Comparison of ENCODE assay signal across 8 mouse cellular contexts in genomic region chr4:81726761-81727723, GRCm38 (mm10).
DNase-seq lines count a peak whose midpoint lies in the region; ATAC-seq and TF ChIP-seq lines count a peak whose summit lies in the region.

No protein-coding gene starts in this region.

- TF ChIP-seq CTCF in gastrocnemius, adult 2 months (IDR thresholded peaks at IDR 0.05) = no peak

- no peak overlapping the region for H3K4me3 ChIP-seq in gastrocnemius, adult 2 months
- no peak overlapping the region for H3K4me3 ChIP-seq in limb, embryonic 10.5 days

- no peaks in the 10 kb centered on the region for H3K9me3 ChIP-seq in limb, embryonic 10.5 days (replicated peaks)

- ATAC-seq in cerebellum, adult (ENCODE audit: insufficient number of reproducible peaks, low FRiP score, low TSS enrichment) = peak; percentile 98
- ATAC-seq in CD4-positive, CD25-positive, alpha-beta regulatory T cell, adult 4 months = no peak

- intact Hi-C loops in gastrocnemius, adult 2 months (cut with DNase I) = no loop called here

- no peaks in the 10 kb centered on the region for H3K36me3 ChIP-seq in limb, embryonic 10.5 days

- no peak overlapping the region; the same call in 1 of the 2 replicates for H3K27ac ChIP-seq in gastrocnemius, adult 2 months
- H3K27ac ChIP-seq in limb, embryonic 10.5 days = peak overlapping the region; percentile 50; the same call in 1 of the 2 replicates

- peaks cover 3% of the 10 kb centered on the region; the same call in 1 of the 2 replicates for H3K4me1 ChIP-seq in limb, embryonic 10.5 days

- no peaks in the 10 kb centered on the region for H3K27me3 ChIP-seq in limb, embryonic 10.5 days (ENCODE audit: low read depth, poor library complexity, severe bottlenecking)

- peak; percentile 17 for DNase-seq in gastrocnemius, postnatal 10 days
- DNase-seq in gastrocnemius, adult 2 months = no peak
- DNase-seq in frontal cortex, postnatal 10 days (ENCODE audit: low spot score in 2 of 2) = peak; percentile 22 to 39
- no peak for DNase-seq in limb, embryonic 10.5 days (ENCODE audit: low spot score)
- no peak for DNase-seq in testis, postnatal 14 days (ENCODE audit: low spot score)
- DNase-seq in urinary bladder, postnatal 25 days (ENCODE audit: low spot score) = no peak

- 80% methylated on average over 16 of the region's 16 CpGs for WGBS in limb, embryonic 10.5 days

Comparison
In these comparisons a context has a peak if more than half of its experiments do, and no peak if none do; other contexts are left out.
1. DNase-seq: peak in gastrocnemius, postnatal 10 days (single experiment) and frontal cortex, postnatal 10 days (2 of 2); none in gastrocnemius, adult 2 months (single experiment), limb, embryonic 10.5 days (single experiment), testis, postnatal 14 days (single experiment) and urinary bladder, postnatal 25 days (single experiment).